Mouse (Mus musculus): ENCODE results near the gene Tyw1.

GRCm38 (mm10) chr5:130368236-130368635 is 112.8 kb downstream of the Tyw1 start:
- TF ChIP-seq POLR2A (IDR thresholded peaks at IDR 0.05; ENCODE audit: borderline replicate concordance, low read depth, low read length), result no peak
- TF ChIP-seq CTCF (IDR thresholded peaks at IDR 0.05; ENCODE audit: low read depth, low read length), result no peak
